Mouse (Mus musculus) naive thymus-derived CD4-positive, alpha-beta T cell, adult 2 months (primary cell): ENCODE results near the gene Npm3.

ENCODE experiments used
- DNase-seq: peaks from one replicate; pipeline ENCODE4 v3.0.0-alpha.2; 2011; ENCODE audit warnings: low read depth

Gene Npm3

DNA sequence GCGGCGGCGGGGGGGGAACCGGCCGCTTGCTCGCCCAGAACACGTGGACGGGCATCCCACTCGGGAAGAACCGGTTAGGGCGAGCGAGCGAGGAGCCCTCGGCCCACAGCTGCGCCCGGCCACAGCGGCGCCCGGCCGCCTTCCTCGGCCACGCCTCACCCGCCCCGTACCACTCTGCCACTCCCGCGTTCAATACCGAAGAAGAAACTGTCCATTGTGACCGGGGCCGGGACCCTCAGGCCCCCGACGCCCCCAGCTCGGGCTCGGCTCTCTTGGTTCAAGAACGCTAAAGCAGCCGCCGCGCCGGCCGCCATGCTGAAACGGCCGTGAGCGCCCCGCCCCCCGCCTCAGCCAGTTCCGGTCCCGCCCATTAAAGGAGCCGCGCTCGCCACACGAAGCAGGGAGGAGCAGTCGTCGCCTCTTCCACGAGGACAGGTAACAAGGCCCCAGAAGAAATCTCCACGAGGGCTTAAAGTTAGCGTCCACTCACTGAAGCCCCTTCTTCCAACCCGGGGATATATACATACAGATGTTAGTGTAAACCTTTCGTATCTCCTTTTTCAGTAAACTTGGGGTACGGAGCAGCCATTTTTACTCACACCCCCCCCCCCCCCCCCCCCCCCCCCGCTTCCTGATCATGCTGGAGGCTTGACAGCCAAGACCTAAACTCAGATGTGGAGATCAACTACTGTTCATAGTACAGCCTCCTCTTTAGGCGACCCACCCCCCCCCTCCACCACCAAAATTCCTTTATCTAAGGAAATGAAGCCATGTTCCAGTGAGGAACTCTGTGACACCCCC, at the start of gene Npm3:
Gene Npm3, minus strand, starts transcription at position 349 of the 801 bp plus-strand sequence.
- DNase-seq = peak; percentile 94

DNA sequence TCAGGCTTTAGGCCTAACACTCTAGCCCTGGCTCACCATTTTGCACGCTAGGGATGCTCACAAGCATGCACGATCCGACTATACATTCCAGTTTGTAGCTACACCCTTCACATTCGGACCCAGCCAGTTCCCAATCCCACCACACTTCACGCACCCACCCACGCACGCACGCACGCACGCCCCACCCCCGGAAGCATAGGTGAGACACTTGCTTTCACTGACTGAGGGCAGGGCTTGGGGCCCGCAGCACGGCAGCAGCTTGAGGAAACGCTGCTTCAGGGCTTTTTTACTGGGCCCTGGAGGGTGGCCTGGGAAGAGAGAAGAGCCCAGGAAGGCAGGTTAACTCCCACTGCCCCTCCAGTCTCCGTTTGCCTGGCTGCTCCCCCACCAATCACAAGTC, 47.5 kb upstream of the Npm3 start:
- peak; percentile 72 for DNase-seq

DNA sequence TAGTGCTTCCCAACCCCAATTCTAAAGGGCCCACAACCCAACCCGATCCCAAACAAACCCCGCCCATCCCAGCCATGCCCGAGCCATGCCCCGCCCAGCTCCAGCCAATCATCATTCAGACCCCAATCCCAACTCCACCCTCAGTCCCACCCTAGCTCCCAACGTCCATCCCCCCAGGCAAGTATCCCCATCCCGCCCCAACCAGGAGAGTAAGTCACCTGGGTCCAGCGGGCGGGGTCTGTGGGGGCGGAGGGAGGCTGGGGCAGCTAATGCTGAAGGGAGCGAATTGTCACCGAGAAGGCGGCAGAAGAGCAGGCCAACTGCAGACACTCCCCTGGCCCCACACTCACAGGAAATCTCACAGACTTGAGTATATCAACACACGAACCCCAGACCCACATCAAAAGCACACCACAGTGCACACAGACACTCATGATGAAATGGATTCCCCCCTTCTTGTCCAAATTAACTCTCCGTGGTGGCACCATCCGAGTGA, 46.7 kb upstream of the Npm3 start:
- DNase-seq = peak; percentile 91

DNA sequence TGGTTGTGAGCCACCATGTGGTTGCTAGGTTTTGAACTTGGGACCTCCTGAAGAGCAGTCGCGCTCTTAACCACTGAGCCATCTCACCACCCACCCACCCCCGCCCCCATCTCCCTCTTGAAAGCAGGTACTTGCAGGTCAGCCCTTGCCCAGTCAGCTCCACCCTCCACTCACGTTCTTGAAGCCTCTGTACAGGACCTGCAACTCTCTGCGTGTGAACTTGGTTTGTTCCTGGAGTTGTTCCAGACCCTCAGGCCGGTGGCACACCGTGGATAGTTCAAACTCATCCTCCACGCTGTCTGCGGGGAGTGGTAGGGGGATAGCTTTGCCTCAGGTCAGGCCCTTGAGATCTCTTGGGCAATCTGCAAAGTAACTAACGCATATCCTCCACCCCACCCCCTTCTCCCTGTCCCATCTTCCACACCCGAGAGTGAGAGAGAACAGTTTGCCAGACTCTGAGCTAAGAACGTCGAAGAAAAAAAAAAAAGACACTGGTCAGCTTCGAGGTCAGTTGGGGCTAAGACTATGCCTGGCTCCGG, 46.1 kb upstream of the Npm3 start:
- DNase-seq = peak; percentile 50

DNA sequence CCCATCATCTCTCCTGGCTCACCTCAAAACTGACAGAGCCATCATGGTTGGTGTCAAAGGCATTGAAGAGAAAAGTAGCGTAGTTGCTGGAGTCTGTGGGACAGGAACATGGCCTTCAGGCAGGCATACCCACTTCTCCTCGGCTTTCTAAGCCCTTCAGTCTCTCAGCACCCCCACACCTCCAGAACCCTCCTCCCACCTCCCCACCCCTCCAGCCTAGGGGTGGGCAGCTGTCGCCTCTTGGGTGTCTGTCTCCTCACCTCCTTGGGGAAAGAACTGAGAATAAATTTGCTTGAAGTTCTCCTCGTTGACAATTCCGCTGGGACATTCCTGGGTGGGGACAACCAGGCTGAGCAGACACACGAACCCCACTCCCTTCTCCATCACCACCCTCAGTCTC, 45.3 kb upstream of the Npm3 start:
- no peak for DNase-seq

DNA sequence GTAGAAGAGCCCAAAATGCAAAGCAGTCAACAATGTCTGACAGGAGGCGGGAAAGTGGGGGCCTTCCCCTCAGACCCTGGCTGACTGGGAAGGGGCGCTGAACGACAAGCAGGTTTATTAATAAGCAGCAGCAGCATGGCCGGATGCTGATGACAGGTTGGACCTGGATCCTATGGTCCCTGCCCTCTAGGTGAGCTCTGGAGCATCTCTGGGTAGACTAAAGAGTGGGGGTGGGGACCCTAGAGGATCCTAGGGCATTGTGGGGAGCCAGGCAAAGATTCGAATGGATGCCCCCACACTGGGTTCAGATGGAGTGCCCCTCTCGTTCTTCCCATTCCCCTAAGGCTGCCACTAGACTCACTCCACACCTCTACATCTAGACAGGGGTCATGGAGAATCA, 43.0 kb upstream of the Npm3 start:
- DNase-seq = no peak

DNA sequence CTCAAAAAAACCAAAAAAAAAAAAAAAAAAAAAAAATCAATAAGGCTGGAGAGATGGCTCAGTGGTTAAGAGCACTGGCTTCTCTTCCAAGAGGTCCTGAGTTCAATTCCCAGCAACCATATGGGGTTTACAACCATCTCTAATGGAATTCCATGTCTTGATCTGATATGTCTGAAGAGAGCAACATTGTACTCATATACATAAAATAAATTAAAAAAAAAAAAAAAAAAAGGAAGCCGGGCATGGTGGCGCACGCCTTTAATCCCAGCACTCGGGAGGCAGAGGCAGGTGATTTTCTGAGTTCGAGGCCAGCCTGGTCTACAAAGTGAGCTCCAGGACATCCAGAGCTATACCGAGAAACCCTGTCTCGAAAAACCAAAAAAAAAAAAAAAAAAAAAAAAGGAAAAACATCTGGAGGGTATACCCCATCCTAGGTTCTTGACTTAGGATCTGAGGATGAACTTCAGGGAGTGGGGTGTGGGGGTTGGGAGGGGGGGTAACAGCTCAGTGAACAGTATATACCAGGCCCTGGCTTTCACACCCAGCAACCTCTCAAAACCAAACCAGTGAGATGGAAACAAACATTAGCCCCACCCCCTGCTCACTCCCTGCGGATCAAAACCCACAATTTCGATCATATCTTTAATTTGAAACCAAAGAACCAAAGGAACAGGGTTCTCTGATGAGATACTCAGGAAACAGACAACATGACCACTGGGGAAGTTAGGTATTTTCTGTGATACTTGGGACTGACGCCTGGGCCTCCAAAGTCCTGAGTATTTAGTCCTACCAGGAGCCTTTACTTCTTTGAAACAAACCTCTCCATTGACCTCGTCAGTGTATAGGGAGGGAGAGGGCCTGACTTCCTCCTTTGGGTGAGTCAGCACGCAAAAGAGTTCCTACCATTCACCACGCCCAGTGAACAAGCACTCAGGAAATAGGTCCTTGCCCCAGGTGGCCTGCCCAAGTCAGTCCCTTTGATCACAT, 40.8 kb upstream of the Npm3 start:
- peak; percentile 58 for DNase-seq

DNA sequence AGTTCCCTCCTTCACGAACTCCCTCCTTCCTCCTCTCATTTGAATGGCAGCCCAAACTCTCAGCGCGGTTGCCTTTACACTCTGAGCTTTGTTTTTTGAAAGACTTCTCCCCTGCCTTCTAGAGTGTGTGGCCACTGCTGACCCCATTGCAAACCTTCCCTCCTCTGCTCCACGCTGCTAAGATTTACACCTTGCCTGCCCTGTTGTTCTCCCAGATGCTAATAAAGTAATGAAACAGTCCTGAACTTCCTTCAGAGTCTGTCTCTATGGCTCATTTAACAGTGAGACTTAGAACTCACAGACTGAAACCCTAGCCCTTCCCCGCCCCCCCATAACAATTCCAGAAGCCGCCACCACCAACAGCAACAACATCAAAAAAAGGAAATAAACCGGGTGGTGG, 40.0 kb upstream of the Npm3 start:
- DNase-seq = no peak

DNA sequence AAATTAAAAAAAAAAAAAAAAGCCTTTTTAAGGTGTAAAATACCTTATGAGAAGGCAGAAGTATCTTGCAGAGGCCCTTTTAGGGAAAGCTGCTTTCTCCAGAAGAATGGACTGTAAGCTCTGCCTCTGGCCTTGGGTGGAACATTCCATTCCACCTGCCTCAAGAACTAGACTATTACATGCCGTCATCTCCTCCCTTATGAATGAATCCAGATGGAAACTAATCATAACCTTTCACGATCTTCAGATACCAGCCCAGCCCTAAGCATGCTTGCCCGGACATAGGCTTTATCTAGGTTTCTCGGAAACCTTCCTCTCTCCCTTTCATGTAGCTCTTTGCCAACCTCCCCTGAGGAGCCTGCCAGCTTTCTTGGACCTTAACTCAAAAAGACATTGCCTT, 38.9 kb upstream of the Npm3 start:
- DNase-seq = no peak

DNA sequence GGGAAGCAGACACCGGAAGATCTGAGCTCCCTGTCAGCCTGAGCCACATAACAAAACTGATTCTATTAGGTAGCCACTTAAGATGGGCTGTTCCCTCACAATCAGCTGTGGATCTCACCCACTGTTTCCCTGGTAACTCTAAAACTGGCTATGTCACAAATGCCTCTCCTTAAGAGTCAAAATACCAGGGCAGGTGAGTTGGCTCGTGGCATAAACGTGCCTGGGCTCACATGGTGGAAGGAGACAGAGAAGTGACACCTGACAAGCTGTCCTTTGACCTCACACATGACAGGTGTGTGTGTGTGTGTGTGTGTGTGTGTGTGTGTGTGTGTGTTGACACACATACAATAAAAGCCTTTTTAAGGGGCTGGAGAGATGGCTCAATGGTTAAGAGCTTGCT, 38.1 kb upstream of the Npm3 start:
- no peak for DNase-seq

DNA sequence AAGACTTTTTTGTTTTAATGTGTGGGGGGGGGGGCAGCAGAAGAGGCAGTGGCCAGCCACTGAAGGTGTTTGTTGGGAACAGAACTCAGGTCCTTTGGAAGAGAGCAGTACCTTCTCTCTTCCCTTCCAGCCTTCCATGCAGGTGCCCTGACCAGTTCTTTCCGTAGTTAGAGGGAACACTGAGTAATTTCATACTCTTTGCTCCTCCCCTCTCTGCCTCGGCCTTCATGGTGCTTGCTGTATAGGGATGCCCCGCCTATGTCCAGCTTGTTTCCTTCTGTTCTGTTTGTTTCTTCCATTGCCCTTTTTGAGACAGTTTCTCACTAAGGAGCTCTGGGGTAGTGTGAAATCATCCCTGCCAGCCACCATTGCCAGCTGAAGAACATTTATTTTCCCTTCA, 36.1 kb upstream of the Npm3 start:
- no peak for DNase-seq

DNA sequence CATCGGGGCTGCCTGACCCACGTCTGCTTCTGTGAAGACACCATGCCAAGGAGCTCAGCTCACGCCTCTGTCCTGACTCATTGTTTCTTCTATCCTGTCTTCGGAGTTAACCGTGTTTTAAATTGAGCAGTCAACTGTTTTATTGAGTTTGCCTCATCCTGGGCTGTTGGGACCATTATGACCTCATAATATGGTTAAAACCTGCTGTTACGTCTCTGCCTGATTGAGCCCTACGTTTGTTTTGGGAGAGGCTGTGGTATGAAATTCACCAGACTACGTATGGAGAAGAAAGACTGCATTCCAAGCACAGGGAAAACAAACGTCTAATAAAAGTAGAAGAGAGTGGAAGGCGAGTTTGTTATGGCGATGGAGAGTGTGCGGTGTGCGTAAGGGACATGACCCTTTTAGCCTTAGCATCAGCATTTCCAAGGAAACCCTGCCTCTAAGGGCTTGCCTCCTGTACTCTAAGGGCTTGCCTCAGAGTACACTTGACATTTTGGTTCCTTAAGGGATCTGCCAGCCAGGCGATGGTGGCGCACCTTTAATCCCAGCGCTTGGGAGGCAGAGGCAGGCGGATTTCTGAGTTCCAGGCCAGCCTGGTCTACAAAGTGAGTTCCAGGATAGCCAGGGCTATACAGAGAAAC, 34.7 kb upstream of the Npm3 start:
- DNase-seq = no peak

DNA sequence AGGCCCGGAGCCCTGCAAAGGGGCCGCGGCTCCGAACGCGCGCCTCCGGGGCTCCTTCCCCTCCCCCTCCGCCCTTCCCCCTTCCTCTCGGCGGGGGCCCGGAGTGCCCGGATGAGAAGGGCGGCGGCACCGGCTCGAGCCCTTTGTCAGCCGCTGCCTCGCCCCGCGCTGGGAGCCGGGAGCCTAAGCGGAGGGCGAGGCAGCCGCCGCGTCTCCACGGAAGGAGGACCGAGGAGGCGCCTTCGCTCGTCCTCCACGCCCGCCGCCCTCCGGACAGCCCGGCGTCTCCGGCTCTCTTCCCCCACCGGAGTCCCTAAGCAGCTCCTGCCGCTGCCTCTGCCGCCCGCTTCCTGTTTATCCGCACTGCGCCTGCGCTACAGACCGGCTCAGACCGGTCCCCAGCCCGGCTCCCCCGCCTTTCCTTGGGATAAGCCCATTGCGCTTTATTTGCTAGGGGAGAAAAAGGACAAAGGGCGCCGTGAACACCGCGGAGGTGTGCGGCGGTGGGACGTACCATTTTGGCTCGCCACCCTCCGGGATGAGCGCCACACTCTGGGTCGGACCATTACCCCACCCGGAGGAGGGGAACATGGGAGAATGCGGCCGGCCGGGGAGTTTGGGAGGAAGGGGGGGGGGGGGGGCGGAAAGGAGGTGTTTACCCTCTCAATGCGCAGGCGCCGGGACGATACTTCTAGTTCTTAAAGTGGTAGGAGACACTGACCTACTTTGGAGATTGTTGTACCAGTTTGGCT, 34.0 kb upstream of the Npm3 start, which contains the start of gene Mgea5:
Gene Mgea5, minus strand, starts transcription at position 657 of the 752 bp plus-strand sequence.
- DNase-seq = peak; percentile 99

DNA sequence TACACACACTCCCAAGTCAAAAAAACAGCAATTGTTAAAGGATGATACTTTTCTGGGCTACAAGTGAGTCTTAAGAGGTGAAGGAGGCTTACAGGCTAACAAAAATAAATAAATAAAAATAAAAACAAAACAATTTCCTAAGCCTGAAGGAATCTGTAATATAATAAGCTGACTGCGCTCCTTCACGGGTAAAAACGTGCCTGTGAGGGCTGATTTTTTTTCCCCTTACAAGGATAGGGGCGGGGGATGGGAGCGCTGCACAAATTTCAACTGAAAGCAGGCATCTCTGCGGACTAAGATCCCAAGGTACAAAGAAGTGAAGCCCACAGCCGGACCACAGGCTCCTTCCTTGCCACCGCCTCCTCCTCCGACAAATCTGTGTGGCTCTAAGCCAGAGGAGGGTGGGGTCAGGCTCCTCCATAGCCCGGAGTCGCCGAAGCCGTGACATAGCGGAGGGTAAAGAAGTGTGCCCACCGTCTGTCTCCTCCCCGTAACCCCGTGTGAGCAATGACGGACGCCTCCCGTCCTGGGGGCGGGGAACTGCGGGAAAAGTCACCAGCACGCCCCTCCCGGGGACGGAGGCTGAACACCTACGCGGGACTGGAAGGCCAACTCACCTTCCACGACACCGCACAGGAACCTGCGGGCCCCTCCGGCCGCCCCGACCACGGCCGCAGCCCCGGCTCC, 33.1 kb upstream of the Npm3 start:
- DNase-seq = peak; percentile 67

DNA sequence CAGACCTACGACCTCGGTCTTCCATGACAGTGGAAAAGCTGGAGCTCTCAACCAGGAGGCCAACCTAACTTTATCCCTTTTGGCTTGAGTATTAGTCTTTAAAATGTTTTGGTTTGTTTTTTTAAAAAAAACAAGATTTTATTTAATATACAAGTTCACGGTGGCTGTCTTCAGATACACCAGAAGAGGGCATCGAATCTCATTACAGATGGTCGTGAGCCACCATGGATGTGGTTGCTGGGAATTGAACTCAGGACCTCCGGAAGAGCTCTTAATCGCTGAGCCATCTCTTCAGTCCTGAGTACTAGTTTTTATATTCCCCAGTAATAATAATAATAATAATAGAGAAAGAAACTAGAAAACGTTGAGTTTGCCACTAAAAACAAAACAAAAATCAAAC, 32.3 kb upstream of the Npm3 start:
- no peak for DNase-seq

DNA sequence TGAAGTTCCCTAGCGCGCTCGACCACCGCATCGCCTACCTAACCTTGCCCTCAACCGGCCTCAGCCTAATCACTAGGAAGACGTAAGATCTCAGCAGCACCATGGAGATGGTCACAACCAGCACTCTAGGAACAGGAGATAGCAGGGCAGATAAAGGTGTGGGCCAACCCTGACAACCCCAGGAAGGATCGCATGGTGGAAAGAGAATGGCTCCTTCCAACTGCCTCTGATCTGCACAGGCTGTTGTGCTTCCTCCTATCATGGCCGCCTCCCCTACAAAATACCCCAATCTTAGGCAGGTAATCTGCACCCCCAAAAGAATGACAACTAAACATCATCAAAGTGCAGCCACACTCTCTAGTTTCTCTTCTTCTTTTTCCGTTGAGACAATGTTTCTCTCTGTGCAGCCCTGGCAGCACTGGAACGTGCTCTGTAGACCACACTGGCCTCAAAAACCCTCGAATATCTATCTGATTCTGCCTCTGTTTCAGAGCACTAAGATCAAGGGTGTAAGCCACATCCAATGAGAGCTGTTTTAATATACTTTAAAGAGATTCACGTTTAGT, 31.0 kb upstream of the Npm3 start:
- DNase-seq = peak; percentile 47

DNA sequence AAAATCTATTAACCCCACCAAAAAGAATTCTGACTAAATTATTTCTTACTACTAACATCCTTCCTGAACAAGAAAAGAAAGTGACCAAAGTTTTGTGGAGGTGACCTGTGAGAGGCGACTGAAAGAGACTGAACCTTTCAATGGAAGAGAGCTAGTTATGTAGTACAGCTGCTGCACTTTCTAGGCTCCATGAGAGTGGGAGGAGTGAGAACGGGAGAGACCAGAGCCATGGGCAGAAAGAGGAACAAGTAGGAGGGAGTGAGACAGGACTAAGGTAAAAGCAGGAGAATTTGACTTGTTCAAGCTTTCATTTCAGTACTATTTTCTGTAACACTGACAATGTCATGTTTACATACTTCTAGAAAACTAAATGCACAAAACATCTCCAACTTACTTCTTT, 26.1 kb upstream of the Npm3 start:
- no peak for DNase-seq

DNA sequence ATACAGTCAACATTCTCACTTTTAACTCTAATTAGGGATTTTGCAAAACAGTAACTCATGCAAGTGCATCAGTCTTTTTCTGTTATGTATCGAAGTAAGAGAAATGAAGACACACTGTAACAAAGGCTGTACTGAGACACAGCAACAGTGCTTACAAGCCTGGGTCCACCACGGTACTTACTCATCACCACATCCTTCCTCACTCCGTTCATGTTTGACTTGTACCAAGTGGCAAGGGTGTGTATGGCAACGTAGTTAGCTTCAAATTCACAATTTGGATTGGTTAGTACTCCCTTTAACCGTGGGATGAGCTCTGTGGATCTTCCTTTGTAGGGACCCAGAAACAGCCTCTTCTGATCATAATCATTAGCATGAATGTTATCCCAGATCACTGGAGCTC, 22.1 kb upstream of the Npm3 start:
- DNase-seq = no peak

DNA sequence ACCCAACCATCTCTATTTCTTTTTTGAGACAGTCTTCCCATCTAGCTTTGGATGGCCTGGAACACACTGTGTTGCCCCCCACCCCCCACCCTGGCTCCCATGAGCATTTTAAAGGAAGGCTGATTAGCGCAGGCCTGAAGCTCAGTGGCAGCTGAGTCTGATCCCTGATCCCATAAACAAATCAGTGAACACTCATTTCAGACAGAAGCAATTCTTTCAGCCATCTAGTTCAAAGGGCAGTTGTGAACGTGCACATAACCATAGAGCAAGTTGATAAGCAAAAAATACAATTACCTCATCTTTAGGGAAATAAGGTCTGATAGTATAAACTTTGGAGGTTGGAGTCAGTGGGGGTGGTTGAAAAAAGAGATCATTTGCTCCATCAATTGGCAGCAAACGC, 11.4 kb upstream of the Npm3 start:
- no peak for DNase-seq

DNA sequence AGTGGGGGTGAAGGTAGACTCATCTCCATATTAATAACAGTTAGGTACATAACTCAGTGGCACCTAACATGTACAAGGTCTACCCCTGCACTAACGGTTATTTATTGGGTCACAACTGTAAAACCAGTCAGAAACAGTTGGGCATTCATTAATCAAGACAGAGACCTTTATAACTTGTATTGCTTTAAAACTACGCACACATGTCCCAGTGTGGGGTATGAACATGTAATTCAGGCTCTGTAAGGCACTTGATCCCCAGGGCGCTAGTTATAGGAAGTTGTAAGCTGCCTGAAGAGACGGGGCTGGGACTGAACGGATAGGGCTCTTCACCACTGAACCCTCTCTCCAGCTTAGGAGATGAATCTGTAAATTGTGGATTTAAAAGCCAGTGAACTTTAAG, 9.3 kb upstream of the Npm3 start:
- DNase-seq = no peak
